Mouse (Mus musculus) heart, adult 8-10 months (tissue): ENCODE data around the gene Emp1. TPM values are rescaled to one million over a fixed set of nuclear protein-coding genes. Genes with fewer than 3 reads are reported as not detected.

Source experiments
- DNase-seq: peaks from one replicate; pipeline ENCODE4 v3.0.0; 2022; ENCODE audit warnings: low spot score
- total RNA-seq, 4 experiments: library from RNA; stranded (reverse); gene quantifications; 2 replicates each; pipeline ENCODE4 v1.2.4; 2022

Emp1 gene
- total RNA-seq, 4 experiments from 2014 or later = 24.4 to 52.4 (median 41.1) TPM

DNA sequence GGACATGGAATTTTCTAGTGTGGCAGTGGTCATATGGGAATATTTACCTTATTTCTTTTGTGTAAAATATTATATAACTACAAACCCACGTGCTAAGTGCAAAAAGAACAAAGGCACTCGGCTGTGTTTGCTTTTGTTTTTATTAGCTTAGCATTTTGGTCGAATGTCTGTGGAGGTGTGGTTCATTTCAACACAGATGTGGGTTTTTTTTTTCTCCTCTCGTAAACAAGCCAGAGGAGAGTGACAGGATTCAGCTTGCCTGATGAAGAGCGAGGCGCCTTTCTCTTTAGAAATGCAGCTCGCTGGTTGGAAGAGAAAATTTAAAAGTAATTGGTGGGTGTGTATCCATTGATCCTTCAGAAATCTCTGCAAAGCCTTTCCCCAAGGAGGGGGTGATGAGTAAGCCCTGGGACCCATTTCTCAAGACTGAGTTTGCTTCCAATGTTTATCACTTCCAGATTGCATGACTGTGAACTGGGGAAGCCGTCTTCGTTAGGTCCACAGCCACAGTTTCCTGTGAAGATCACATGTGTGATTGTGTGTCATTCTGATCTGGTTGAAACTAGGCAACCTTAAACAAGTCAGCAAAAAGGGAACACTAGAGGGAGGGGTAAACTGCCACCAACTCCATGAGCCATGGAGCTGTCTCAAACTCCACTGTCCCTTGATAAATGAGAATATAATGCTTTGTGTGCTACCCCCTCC is 1.8 kb downstream of the Emp1 start:
- peak; percentile 74 for DNase-seq

DNA sequence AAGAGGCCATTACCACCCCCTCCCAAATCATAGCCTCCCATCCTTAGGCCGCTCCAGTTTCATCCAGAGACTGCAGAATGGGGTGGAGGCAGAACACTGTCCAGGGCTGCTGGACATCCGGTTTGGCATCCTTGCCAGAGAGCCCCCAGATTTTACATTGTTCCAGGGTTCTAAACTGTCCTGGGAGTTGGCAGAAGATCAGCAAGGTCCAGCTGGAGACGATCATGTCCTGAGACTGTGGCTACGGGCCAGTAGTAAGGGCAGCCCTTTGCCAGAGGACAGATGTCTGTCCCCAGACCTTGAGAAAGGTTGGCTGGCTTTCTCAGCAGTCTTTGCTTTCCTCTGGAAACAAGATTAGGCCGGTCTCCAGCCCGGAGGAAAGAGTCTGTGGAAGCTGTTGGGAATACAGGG is 2.6 kb downstream of the Emp1 start:
- DNase-seq = peak; percentile 96

DNA sequence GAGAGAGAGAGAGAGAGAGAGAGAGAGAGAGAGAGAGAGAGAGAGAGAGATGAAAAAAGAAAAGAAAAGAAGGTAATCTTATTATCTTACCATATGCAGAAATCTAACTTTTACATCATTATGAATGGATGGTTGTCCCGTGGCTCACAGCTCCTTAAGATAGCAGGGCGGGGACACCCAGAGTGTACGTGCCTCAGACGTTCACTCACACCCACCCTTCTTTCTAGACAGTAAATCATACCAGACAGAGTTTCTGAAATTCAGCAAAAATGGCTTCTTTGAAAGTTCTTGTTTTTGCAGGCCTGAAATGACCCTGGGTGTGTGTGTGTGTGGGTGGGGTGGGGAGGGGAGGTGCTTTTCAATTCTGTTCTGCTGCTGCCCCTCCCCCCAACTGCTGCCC is 3.3 kb downstream of the Emp1 start:
- no peak for DNase-seq

DNA sequence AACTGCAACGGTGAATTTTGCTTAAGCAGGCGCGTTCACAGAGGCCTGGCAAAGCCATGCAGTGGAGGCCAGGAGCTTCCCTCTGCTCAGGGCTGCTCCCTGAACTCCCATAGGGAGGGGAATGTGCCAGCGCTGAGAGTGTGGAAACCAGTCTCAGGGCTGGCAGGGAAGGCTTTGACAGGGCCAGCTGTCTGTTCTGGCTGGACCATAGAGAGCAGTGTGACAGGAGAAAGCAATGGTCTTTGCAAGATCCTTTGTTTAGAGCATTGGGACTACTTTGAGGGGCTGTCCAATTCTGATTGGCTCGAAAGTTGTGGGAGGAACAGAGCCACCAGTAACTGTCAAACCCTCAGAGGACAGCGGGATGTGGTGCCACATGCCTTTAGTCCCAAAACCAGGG is 5.9 kb downstream of the Emp1 start:
- DNase-seq = no peak

DNA sequence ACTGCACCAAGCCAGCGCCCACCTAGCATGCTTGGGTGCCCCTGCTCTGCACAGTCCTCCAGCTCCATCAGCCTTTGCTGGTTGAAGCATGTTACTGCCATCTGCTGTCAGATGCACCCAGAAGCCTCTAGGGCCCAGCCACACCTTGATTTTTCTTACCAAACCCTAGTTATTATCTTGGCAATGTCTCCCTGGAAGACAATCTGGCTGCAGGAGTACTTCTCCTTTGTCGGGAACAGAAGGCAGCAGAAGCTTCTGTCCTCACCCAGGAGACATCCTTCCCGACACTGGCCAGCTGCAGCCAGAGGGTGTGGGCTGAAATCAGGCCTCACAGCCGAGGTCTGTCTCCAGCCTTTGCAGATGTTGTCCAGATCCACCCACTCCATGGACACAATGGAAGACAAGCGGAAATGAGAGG is 7.2 kb downstream of the Emp1 start:
- DNase-seq = peak; percentile 83

- DNase-seq = no peak
Measured at GRCm38 (mm10) chr6:135370954-135371353, 8.6 kb downstream of the Emp1 start.

- no peak for DNase-seq
Measured at GRCm38 (mm10) chr6:135373357-135373756, 11.0 kb downstream of the Emp1 start.

DNA sequence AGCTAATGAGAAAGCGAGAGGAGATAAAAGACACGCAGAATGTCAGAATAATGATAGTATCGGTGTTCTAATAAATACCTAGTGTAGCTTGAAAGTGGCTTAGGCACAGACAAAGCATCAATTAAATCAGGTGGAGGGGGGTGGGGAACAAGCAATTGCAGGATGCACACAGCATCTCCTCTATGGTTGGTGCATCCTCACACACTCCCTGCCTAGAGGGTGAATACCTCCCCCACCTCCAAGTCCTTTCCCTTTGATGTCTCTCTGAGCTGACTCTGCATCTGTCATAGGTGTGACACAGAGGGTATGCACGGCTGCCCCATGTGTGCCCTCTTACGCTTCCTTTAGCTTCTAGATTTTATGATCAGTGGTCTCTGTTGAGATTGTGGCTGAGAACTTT is 13.5 kb downstream of the Emp1 start:
- DNase-seq = no peak

DNA sequence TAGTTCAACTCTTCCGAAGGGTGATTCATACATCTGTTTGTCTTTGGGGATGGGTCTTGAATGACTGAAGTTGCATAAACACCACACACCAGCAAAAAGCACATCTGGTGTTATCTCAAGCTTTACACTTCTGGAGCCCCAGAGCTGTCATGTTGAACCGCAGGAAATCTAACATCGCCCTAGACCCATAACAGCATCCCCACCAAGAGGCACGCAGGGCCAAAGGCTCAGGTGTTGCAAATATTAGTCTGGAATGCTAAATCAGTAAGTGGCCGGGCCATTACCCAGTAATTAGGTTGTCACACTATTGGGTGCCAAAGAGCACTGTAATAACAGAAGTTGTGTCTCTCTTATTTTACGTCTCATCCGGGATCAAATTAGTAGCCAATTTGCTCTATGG is 13.9 kb downstream of the Emp1 start:
- no peak for DNase-seq

GRCm38 (mm10) chr6:135377583-135378319 is 15.4 kb downstream of the Emp1 start:
- peak; percentile 64 for DNase-seq

DNA sequence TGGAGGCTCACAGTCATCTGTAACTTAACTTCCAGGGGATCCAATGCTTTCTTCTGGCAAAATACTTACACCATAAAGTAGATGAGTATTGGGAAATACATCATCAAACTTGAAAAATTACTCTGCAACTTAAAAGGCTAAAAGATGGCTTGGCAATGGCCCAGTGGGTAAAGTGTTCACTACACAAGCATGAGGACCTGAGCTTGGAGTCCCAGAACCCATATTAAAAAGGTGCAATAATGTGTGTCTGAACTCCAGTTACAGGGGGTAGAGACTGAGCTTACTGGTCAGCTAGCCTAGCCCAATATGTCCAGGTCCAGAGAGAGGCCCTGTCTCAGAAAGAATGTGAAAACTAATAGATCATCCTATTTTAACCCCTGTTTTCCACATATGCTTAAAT is 21.6 kb downstream of the Emp1 start:
- no peak for DNase-seq

- no peak for DNase-seq
Measured at GRCm38 (mm10) chr6:135385738-135386459, 23.6 kb downstream of the Emp1 start.

- DNase-seq = no peak
Measured at GRCm38 (mm10) chr6:135387653-135388052, 25.3 kb downstream of the Emp1 start.

DNA sequence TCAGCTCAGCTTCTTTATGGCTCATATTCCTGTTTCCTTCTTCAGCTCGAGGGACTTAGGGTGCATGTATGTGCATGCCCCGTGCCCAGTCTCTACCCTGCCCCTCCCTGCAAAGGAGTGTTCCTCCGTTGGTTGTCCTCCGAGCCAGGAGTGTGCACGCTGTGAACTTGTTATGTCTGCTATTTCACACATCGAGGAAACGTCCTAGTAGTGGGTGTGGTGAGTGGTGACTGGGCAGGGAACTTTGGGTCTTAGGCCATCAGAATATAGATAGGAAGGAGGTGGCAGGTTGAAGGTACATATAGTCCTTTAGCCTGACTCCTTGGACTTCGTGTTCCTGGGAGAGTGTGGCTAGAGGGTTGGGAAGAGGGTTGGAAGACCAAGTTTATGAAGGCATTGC is 26.4 kb downstream of the Emp1 start:
- no peak for DNase-seq

- no peak for DNase-seq
Measured at GRCm38 (mm10) chr6:135390398-135390797, 28.1 kb downstream of the Emp1 start.

DNA sequence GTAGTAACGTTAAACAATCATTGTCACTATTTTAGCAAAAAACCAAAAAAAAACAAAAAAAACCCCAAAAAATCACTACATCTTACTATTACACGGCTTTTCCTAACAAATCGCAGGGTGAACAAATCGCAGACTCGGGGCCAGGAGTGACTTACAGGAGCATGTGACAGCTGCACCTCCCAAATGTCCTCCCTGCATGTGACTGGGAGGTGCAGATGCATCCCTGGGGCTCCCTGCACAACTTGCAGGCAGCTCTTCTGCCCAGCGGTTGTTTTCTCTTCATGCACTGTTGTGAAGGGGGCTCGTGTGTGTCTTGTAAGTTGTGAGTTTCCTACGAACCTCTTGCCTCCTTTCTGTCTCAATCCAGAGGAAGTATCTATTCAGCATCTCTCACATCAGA is 33.0 kb downstream of the Emp1 start:
- DNase-seq = no peak

GRCm38 (mm10) chr6:135397089-135397488 is 34.7 kb downstream of the Emp1 start:
- DNase-seq = no peak

DNA sequence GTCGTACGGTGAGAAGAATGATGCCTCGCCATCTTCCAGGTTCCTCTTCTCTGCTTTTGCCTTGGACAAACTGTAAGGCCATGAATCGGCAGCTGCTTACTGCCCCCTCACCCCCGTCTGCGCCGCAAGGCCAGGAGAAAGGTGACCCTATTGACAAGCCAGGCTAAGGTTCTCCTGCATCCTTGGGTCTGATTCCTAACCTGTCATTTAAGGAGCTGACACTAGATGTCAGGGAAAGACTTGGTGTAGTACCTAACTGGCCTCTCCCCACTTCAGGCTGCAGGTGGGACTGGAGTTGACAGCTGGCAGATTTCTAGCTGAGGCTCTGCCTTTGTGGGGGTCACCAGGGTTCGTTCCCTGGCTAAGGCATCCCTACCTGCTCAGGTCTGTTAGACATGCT is 35.4 kb downstream of the Emp1 start:
- no peak for DNase-seq

DNA sequence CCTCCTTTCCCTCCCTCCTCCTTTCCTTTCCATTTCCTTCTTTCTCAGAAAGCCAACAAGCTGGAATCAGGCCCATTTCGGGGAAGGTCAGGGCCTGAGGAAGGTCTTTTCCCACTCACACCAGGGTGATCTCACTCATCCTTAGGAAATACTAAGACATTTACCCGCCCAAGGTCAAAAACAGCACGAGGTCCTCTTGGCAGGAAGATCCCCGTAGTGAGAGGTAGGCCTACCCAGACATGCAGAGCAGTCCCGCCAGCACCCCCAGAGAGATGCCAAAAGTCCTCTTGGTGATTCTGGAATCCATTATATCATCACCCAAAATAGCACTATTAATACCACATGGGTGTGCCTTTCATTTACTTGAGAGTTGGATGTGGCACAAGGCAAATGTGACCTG is 36.5 kb downstream of the Emp1 start:
- DNase-seq = peak; percentile 61

GRCm38 (mm10) chr6:135400306-135400705 is 38.0 kb downstream of the Emp1 start:
- DNase-seq = peak; percentile 79

GRCm38 (mm10) chr6:135405093-135405492 is 42.7 kb downstream of the Emp1 start:
- no peak for DNase-seq

- DNase-seq = no peak
Measured at GRCm38 (mm10) chr6:135407323-135407722, 45.0 kb downstream of the Emp1 start.
